Mouse (Mus musculus) cortical plate, adult 2 months (tissue): ENCODE measurements around the gene Zfp541. TPM values are rescaled to one million over a fixed set of nuclear protein-coding genes. Genes with fewer than 3 reads are reported as not detected.

Experiments used
- H3K27ac ChIP-seq: fragments of 200-500 bp; 2 replicates; pipeline ENCODE4 v1.5.1; 2012; ENCODE audit warnings: low read length, control low read depth, inconsistent platforms; ENCODE audit not compliant: insufficient read depth
- H3K4me1 ChIP-seq: fragments of 200-500 bp; 2 replicates; pipeline ENCODE4 v1.6.1; 2011; ENCODE audit warnings: low read length; ENCODE audit not compliant: control insufficient read depth, insufficient read depth
- H3K4me3 ChIP-seq: fragments of 200-500 bp; 2 replicates; pipeline ENCODE4 v1.5.1; 2011; ENCODE audit warnings: mild to moderate bottlenecking, low read length, control low read depth; ENCODE audit not compliant: insufficient read depth
- CTCF ChIP-seq: fragments of 200-500 bp; IDR thresholded peaks from 2 replicates; pipeline ENCODE4 v1.5.1; 2011; ENCODE audit warnings: mild to moderate bottlenecking, control low read depth, low read length; ENCODE audit not compliant: insufficient read depth; ENCODE audit errors: extremely low read depth
- POLR2A ChIP-seq: fragments of 200-500 bp; IDR thresholded peaks from 2 replicates; pipeline ENCODE4 v1.6.1; 2011; ENCODE audit warnings: mild to moderate bottlenecking, low read length, control low read depth; ENCODE audit not compliant: insufficient read depth; ENCODE audit errors: extremely low read depth
- polyA plus RNA-seq: library from polyadenylated mRNA; depleted of rRNA; stranded (reverse); fragments of >200 nt; gene quantifications from 2 replicates; pipeline ENCODE4 v1.2.3, GENCODE M21; 2012; rRNA removed

The Zfp541 gene
- polyA plus RNA-seq, 1 experiment, result 0.52 TPM

- Histone ChIP-seq H3K27ac (no peak overlapping the region), H3K4me1 (0 out of 2 replicates have a peak, but pooled peaks cover 2% of the 10 kb centered on the region), H3K4me3 (no peak overlapping the region)
- TF ChIP-seq CTCF (no peak), POLR2A (no peak)
These were observed 66.7 kb downstream of the Zfp541 start for GRCm38 (mm10) chr7:16128344-16128743.

DNA sequence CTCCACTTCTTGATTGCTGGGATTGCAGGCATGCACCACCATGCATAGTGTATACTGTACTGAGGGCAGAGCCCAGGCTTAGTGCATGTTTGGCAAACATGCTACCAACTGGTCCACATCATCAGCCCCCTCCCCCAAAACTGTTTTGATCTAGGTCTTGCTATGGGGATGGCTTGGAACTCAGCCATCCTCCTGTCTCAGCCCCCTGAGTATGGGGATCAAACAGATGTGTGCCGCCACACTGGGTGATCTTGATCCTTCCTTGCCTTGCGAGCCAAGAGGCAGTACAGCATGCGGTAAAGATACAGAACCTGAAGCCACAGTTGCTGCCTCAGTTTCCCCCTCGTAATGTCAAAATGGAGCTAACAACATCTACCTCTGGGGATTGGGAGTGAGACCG is 67.3 kb downstream of the Zfp541 start:
- peak overlapping the region; percentile 43; the same call in 1 of the 2 replicates for H3K4me3 ChIP-seq
- peaks cover 2% of the 10 kb centered on the region for H3K4me1 ChIP-seq
- TF ChIP-seq CTCF, result no peak
- TF ChIP-seq POLR2A, result no peak
- peak overlapping the region; percentile 2; the same call in 1 of the 2 replicates for H3K27ac ChIP-seq

GRCm38 (mm10) chr7:16129421-16129845 is 67.8 kb downstream of the Zfp541 start, which contains the start of gene Slc8a2:
Slc8a2 (plus strand) TSS chr7:16129826.
- TF ChIP-seq POLR2A (peak; percentile 79), CTCF (no peak)
- peaks cover 6% of the 10 kb centered on the region for H3K4me1 ChIP-seq

DNA sequence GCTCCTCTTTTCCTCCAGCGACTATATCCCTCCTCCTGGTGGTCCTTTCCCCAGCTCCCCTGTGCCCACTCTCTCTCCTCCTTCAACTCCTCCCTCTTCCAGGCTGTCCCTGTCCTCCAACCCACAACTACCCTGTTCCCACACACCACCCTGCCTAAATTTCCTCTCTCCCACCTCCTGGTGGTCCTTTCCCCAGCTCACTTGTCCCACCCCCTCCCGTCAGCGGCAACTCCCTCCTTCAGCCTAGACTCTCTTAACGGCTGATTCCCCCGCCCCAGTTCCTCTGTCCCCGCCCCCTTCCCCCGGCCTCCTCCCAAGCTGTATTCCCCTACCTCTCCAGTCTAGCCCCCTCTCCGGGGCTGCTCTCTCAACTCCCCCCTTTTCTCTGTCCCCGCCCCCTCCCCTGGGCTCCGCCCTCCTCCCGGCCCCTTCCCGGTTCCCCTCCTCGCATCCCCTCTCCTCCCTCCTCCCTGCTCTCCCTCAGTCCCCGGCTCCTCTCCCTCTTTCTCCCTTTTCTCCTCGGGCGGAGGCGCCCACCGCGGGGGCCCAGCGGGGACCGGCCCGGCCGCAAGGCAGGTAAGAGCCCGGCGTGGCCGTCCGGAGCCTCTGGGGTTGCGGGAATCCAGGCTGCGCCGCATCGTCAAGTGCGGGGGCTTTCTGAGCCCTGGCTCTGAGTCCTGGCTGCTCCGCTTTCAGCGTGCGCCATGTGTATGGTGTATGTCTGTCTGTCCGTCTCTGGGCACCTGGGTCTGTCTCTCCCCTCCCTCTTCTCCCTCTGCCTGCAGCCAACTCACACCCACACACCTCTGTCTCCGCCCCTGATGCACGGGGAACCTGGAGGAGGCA is 68.5 kb downstream of the Zfp541 start:
- H3K27ac ChIP-seq, result peak overlapping the region; percentile 72
- TF ChIP-seq POLR2A (no peak), CTCF (no peak)
- peak overlapping the region; percentile 43 for H3K4me3 ChIP-seq
- H3K4me1 ChIP-seq, result peaks cover 6% of the 10 kb centered on the region

More at GRCm38 (mm10) chr7:16129421-16129845, 67.8 kb downstream of the Zfp541 start, which contains the start of gene Slc8a2:
- H3K27ac ChIP-seq, result peak within 1 kb of the TSS; percentile 72
- peak within 1 kb of the TSS; percentile 43 for H3K4me3 ChIP-seq

GRCm38 (mm10) chr7:16130956-16131634 is 69.5 kb downstream of the Zfp541 start:
- peak overlapping the region; percentile 72 for H3K27ac ChIP-seq
- peak overlapping the region; percentile 43 for H3K4me3 ChIP-seq
- peaks cover 6% of the 10 kb centered on the region for H3K4me1 ChIP-seq
- TF ChIP-seq CTCF (no peak), POLR2A (0 out of 2 replicates have a peak, but pooled peaks have one; percentile 6)

DNA sequence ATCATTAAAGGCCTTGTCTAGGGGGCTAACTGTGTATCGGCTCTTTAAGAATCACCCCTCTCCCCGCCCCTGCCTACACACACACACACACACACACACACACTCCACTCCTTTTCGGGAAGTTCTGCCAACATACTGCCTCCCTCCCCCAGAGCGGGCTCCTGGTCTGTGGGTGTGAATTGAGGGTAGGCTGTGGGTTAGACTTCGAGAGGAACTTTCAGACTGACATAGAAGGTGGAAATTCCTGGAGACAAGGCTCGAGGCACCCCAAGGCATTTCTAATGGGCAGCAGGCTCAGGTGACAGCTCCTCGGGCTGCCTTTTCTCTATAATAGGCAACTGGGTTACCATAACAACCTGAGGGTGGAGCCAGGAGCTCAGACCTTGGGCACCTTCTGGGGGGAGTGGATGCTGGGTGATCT is 70.6 kb downstream of the Zfp541 start:
- TF ChIP-seq CTCF, result no peak
- TF ChIP-seq POLR2A, result no peak
- H3K4me1 ChIP-seq, result peaks cover 6% of the 10 kb centered on the region
- H3K4me3 ChIP-seq, result peak overlapping the region; percentile 43
- no peak overlapping the region for H3K27ac ChIP-seq

DNA sequence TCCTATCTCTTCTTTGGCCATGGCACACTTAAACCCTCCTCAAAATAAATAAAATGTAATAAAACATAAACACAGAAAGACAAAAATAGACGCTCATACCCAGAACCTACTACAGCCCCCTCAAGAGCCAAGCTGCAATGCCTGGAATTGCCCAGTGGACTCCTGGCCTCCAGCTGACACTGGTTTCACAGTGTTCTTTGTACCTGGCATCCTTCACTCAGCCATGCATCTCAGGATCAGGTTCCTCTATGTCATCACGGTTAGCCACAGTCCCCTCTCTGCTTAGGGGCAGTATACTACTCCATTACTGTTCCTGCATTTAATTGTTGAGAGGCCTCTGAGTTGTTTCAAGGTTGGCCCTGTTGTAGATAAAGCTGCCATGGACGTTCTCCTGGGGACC is 71.3 kb downstream of the Zfp541 start:
- peak overlapping the region; percentile 43; the same call in 1 of the 2 replicates for H3K4me3 ChIP-seq
- H3K4me1 ChIP-seq, result peaks cover 6% of the 10 kb centered on the region
- H3K27ac ChIP-seq, result no peak overlapping the region
- TF ChIP-seq POLR2A (no peak), CTCF (no peak)

- no peak for TF ChIP-seq CTCF
- no peak for TF ChIP-seq POLR2A
- H3K4me3 ChIP-seq, result peak overlapping the region; percentile 24; the same call in 1 of the 2 replicates
- H3K27ac ChIP-seq, result no peak overlapping the region; the same call in 1 of the 2 replicates
- H3K4me1 ChIP-seq, result peaks cover 4% of the 10 kb centered on the region
These were observed 72.1 kb downstream of the Zfp541 start for GRCm38 (mm10) chr7:16133691-16134090.

DNA sequence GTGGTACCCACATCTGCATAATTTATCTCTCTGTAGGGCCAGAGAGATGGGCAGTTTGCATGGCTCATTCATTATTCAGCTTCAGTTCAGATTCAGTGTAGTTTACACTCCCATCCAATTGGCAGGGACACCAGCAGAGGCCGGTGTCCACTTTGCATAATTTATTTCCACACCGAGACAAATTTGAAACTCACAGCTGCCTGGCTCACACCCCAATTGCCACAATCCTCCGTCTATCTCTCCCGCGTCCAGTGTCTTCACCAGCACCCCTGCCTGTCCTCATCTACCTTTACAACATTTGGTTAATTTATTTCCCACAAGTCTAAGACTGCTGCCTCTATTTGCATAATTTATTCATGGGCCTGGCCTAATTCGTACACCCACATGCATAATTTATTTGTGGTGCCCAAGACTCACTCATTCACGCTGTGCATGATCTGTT is 73.4 kb downstream of the Zfp541 start:
- Histone ChIP-seq H3K4me3 (no peak overlapping the region; the same call in 1 of the 2 replicates), H3K27ac (no peak overlapping the region), H3K4me1 (peaks cover 4% of the 10 kb centered on the region)
- no peak for TF ChIP-seq CTCF
- TF ChIP-seq POLR2A, result no peak

Other genes starting within 250 kb of the Zfp541 start
- gene Obox6, start 222.1 kb upstream of the Zfp541 start, polyA plus RNA-seq, result not detected in 2 replicates
- 0.08 TPM in 1 of 2 replicates, not detected in the other for gene Crx, start 181.8 kb upstream of the Zfp541 start, polyA plus RNA-seq
- gene Crxos, start 179.2 kb upstream of the Zfp541 start, polyA plus RNA-seq, result 0.13 and 0.27 TPM in 2 replicates
- 1,858 and 2,021 TPM in 2 replicates for gene Selenow, start 139.4 kb upstream of the Zfp541 start, polyA plus RNA-seq
- gene Nop53, start 115.7 kb upstream of the Zfp541 start, polyA plus RNA-seq, result 91.6 and 109 TPM in 2 replicates
- gene Ehd2, start 94.2 kb upstream of the Zfp541 start, polyA plus RNA-seq, result 4.9 and 5.4 TPM in 2 replicates
- 7.8 and 8.5 TPM in 2 replicates for gene Bicra, start 13.9 kb upstream of the Zfp541 start, polyA plus RNA-seq
- gene Napa, start 36.6 kb downstream of the Zfp541 start, polyA plus RNA-seq, result 436 and 444 TPM in 2 replicates
- gene Kptn, start 58.1 kb downstream of the Zfp541 start, polyA plus RNA-seq, result 51.3 and 58.5 TPM in 2 replicates
- gene Slc8a2, start 68.0 kb downstream of the Zfp541 start, polyA plus RNA-seq, result 164 and 183 TPM in 2 replicates
- 83.3 and 84.0 TPM in 2 replicates for gene Meis3, start 113.3 kb downstream of the Zfp541 start, polyA plus RNA-seq
- 10.8 and 11.5 TPM in 2 replicates for gene Dhx34, start 160.2 kb downstream of the Zfp541 start, polyA plus RNA-seq
- 0.48 and 0.57 TPM in 2 replicates for gene C5ar2, start 182.3 kb downstream of the Zfp541 start, polyA plus RNA-seq
- gene C5ar1, start 197.7 kb downstream of the Zfp541 start, polyA plus RNA-seq, result 1.5 and 2.0 TPM in 2 replicates
- 49.8 and 53.2 TPM in 2 replicates for gene Inafm1, start 211.8 kb downstream of the Zfp541 start, polyA plus RNA-seq
- 68.9 and 79.1 TPM in 2 replicates for gene Ccdc9, start 225.0 kb downstream of the Zfp541 start, polyA plus RNA-seq
- gene Bbc3, start 246.6 kb downstream of the Zfp541 start, polyA plus RNA-seq, result 8.1 and 11.2 TPM in 2 replicates